Mouse (Mus musculus) layer of hippocampus, postnatal 10 days (tissue): ENCODE results near the gene Tmem132d. TPM values are rescaled to one million over a fixed set of nuclear protein-coding genes. Genes with fewer than 3 reads are reported as not detected.

Source experiments
- DNase-seq, 2 experiments: peaks; one replicate each; pipeline ENCODE4 v3.0.0; 2021; ENCODE audit warnings: low spot score in 2 of 2
- total RNA-seq, 2 experiments: library from RNA; stranded (reverse); gene quantifications; 2 replicates each; pipeline ENCODE4 v1.2.3; 2021

Gene Tmem132d
- total RNA-seq, 2 experiments from 2014 or later: 14.3 to 16.3 TPM

DNA sequence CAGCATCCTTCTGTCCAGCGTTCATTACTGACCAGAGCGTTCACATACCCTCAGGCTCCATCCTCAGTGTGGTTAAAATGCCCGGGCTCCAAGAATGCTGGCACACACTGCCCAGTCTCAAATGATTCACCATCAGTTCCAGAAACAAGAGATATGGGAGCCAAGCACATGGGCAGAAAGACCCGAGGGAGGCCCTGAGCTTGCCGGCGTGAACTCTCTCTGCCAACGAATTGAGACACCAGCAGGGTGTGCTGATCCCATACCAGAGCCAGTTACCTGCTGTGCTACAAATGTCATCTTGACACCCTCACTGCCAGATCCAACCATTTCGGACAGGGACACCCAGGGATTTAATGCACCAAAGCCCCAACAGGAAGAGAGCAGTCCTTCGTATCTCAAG is 25.3 kb downstream of the Tmem132d start:
- no peak for DNase-seq

- no peak for DNase-seq
These were observed 27.8 kb downstream of the Tmem132d start for GRCm38 (mm10) chr5:128405071-128405470.

GRCm38 (mm10) chr5:128404223-128404622 is 28.7 kb downstream of the Tmem132d start:
- DNase-seq: no peak

DNA sequence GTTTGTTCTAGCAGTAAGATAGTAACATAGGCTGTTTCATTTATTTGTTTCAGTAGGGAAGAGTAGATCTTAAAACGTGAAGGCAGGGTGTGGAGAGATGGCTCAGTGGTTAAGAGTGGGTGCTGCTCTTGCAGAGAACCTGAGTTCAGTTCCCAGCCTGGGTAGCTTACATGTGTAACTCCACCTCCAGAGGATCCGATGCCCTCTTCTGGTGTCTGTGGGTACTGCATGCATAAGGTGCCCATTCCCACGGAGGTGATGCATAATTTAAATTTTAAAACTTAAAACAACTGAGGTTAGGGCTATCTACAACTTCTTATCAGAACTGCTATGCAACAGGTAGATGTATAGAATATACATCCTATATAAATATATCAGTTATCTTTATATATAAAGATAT is 40.5 kb downstream of the Tmem132d start:
- DNase-seq: no peak

- DNase-seq: no peak
These were observed 43.2 kb downstream of the Tmem132d start for GRCm38 (mm10) chr5:128389665-128390064.

DNA sequence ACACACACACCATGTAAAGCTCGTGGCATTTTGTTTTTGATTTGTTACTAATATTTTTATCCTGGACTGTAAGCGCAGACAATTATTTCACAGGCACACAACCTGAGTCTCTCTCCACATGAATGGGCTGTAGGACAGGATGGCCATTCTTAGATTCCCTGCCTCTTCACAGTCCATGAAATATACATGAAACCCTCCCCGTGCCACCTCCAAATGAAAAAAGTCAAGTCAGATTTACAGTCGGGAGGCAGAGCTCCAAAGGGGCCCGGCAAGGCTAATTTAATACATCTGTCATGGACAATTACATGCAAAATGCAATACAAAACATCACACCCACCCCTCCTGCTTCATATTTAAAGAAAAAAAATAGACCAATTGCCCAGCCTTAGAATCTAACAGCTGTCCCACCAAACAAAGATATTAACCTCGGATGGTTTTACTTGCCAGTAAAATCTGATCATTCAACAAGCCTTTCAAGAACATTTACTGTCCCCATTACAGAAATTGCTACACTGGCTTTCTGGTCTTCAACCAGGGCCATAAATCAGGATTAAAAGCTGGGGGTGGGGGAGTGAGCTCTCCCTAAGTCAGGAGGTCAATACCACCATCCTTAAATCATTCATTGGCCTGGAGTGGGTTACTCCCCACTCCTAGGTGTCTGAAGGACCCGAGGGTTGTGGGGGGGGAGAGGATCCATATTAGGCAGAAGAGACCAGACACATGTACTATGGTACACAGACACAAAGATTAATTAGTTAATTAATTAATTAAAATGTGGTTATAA is 44.3 kb downstream of the Tmem132d start:
- no peak for DNase-seq

DNA sequence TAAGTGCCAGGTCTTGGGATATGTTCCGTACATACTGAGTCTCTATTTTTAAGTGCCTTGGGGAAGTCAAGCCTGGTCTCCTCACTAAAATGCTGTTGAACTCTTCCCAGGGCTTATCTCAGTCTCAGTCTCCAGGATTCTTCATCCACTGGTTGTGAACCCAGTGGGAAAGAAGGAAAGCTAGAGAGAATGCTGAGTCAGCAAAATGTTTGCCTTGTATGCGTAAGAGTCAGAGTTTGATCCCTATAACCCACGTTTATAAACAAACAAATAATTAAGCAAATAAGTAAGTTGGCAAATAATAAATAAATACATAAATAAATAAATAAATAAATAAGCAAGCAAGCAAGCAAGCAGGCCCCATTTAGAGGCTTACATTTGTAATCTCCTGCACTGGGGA is 63.1 kb downstream of the Tmem132d start:
- no peak for DNase-seq

GRCm38 (mm10) chr5:128369111-128369510 is 63.8 kb downstream of the Tmem132d start:
- no peak for DNase-seq

GRCm38 (mm10) chr5:128365261-128365985 is 67.5 kb downstream of the Tmem132d start:
- no peak for DNase-seq

- no peak for DNase-seq
These were observed 71.8 kb downstream of the Tmem132d start for GRCm38 (mm10) chr5:128360946-128361675.

- no peak for DNase-seq
These were observed 84.0 kb downstream of the Tmem132d start for GRCm38 (mm10) chr5:128348835-128349234.

- DNase-seq: no peak
These were observed 96.0 kb downstream of the Tmem132d start for GRCm38 (mm10) chr5:128336841-128337240.

DNA sequence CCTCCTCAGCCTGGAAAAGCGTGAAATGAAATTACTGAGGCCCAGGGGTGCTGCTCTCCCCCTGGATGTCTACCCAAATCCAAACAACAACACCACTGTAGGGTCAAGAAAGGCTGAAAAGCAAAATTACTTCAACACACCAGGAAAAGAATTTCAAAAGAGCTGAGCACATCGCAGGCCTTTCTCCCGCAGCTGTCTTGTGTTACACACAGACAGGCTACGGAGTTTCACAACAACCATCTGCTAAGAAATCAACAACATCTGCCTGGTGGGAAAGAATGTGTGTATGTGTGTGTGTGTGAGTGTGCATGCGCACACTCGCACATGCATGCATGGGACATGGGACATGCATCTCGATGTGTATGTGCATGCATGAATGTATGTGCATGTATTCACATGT is 100.1 kb downstream of the Tmem132d start:
- no peak for DNase-seq

- DNase-seq: no peak
These were observed 102.5 kb downstream of the Tmem132d start for GRCm38 (mm10) chr5:128330351-128330750.

- no peak for DNase-seq
These were observed 130.5 kb downstream of the Tmem132d start for GRCm38 (mm10) chr5:128302387-128302786.

DNA sequence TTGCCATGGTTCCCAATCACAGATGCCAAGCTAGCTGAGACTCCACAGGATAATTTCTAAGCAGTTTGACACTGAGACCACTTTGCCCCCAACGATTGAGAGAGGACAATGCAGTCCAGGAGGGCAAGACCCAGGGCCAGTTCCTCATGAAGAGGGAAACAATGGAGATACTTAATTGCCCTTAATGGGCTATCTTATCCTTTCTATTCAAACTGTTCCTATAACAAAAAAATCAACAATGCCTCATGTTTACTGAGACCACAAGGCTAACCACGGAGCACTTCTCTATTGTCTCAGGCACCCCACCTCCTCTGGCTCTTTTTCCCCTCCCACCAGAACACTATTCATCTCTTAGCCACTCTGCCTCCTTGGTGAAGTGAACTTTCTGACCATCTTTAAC is 141.7 kb downstream of the Tmem132d start:
- DNase-seq: no peak

GRCm38 (mm10) chr5:128273255-128273654 is 159.6 kb downstream of the Tmem132d start:
- DNase-seq: no peak

- DNase-seq: no peak
These were observed 165.5 kb downstream of the Tmem132d start for GRCm38 (mm10) chr5:128267366-128267765.

GRCm38 (mm10) chr5:128244219-128244618 is 188.7 kb downstream of the Tmem132d start:
- peak in 1 of 2 experiments; percentile 19 for DNase-seq

- no peak for DNase-seq
These were observed 196.1 kb downstream of the Tmem132d start for GRCm38 (mm10) chr5:128236638-128237335.

DNA sequence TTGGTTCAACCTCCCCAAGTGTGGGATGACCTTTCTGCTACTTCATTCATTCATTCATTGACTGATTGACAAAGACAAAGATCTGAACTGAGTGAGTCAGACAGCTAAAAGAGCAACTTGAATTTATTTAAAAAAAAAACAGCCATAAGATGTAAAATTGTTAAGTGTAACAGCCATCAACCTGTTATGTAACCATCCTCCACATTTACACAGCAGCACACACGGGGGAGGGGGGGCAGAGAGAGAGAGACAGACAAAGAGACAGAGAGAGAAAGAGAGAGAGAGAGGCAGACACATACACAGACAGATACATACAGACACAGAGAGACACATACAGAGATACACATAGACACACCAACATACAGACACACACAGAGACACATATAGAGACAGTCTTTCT is 197.3 kb downstream of the Tmem132d start:
- DNase-seq: no peak
